Mouse (Mus musculus): ENCODE results near the gene 9930111J21Rik1.
A peak's percentile ranks its signal among the peaks of the same experiment; 100 is the strongest.
"Not testable (repeated sequence)": the region's sequence is repeated elsewhere in the genome, so short reads cannot be mapped to it uniquely, and the experiment has no call there.

9930111J21Rik1 gene

DNA sequence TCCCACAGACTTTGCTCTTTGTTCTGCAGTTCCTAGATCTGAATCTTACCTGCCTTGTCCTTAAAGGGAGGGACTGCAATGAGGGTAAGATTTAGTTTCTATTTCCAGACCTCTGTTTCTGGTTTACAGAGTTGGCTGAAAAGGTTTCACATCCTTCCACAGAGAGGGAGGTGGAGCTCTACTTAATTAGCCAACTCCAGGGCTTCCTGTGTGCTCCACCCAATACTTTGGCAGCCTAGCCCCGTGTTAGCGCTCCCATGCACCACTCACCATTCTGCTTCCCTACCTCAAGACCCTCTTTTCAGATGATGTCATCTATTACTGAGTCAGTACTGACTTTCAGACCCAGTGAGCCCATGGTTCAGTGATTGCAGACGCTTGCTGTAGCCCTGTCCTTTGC, at the start of gene 9930111J21Rik1:
Gene 9930111J21Rik1 (minus strand): TSS at position 148 of the 400 bp plus-strand sequence.
- DNase-seq (ENCODE audit: low read depth, low spot score) = not testable (repeated sequence)

DNA sequence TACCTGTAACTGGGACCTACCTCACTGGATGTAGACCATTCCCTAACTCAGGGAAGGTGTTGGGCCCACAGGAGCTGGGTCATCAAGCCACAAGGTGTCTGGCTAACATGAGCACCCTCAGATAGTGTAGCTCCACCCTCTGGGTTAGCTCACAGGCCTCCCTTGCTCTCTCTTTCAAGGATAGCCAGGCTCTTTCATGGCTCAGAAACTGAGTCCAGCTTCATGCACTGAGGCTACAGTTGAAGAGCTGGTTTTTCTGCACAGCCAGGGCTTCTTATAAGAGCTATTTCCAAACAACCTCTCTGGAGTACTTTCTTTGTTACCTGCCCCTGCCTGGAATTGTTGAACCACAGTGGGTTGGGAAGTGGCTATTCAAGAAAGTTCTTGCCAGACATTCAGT, 32.9 kb upstream of the 9930111J21Rik1 start:
- not testable (repeated sequence) for DNase-seq (ENCODE audit: low read depth, low spot score)

DNA sequence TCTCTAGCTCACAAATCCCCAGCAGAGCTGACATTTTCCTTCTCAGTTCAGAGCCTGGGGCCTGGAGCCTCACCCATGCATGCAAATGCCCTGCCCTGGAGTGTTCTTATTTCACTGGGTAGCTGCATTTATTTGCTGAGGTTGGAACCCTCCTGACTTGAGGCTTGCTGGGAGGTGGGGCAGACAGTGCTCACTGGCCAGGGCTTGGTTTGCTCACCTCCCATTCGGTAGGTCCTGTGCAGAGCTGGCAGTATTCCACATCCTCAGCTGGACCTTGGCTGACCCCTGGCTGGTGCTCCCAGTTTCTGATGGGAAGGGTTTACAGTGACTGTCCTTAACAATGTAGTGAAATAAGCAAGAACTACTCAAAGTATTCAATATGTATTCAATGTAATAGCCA, 27.6 kb upstream of the 9930111J21Rik1 start:
- not testable (repeated sequence) for DNase-seq (ENCODE audit: low read depth, low spot score)

DNA sequence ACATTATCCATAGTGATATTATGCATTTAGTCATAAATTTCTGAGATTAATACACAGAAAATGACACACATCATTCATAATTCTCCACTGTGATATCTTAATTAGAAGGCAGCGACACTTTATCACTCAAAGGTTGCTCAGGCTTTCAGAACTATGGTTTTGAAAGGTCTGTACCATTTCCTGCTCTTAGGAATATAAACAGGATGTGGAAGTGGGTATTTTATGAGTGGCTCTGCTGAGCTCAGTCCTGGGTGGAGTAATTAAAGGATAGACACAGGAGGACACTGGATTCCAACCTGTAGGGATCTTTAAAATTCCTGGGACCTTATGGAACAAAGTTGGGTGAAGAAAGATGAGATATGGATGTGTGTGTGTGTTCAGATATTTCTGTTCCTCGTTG, 27.1 kb upstream of the 9930111J21Rik1 start:
- not testable (repeated sequence) for DNase-seq (ENCODE audit: low read depth, low spot score)

DNA sequence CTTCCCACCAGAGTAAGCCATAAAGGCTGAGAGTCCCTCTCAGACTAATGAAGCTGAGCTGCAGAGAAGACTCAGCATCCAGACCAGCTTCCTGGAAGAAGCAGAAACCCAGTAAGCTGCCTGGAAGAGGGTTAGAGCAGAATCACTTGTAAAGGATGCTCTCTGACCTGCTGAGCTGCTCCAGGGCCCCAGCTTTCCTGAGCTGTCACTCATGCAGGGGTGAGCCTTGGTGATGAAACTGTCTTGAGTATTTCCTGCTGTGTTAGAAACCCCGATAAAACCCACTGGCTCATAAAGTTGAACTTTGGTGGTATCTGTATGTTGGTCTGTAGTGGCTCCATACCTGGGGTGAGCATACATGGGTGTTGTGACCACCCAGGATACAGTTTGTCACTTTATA, 21.2 kb upstream of the 9930111J21Rik1 start:
- not testable (repeated sequence) for DNase-seq (ENCODE audit: low read depth, low spot score)

DNA sequence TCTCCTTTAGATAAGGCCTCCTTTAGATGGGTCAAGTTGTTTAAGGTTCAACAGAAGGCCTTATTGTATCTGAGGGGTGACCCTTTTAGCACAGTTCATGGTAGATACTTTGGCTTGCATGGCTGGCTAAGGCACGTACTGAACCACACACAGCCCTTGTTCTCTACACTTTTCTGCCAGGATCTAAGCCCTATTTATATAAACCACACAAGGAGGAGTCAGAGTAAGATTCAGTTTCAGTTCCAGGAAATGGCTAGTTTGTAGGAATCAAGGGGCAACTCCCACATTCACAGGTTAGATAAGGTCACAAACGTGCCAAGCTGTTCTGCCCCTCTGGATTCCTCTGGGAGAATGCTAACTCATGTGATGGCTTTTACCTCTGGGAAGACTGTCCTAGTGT, 14.8 kb upstream of the 9930111J21Rik1 start, which contains the start of gene Tgtp1:
Gene Tgtp1 (minus strand): TSS at position 155 of the 400 bp plus-strand sequence.
- DNase-seq (ENCODE audit: low read depth, low spot score) = not testable (repeated sequence)

DNA sequence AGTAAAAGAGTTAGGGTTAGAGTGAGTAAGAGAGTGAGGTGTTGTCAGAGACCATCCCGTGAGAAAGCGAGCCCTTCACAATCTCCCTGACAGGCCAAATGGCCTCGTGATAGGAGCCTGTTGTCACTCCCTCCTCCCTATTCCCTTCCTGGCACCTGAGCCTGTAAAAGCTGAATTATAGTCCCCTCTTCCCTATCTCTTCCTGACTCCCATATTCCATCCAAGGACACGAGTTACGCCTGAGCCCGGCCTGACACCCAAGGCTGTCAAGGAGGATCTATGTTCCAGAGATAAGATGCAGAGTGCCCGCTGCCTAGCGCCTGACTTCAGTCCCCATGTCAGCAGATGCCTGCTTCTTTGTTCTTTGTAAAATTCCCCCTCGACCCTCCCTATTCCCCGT, 14.1 kb upstream of the 9930111J21Rik1 start:
- DNase-seq (ENCODE audit: low read depth, low spot score) = not testable (repeated sequence)

DNA sequence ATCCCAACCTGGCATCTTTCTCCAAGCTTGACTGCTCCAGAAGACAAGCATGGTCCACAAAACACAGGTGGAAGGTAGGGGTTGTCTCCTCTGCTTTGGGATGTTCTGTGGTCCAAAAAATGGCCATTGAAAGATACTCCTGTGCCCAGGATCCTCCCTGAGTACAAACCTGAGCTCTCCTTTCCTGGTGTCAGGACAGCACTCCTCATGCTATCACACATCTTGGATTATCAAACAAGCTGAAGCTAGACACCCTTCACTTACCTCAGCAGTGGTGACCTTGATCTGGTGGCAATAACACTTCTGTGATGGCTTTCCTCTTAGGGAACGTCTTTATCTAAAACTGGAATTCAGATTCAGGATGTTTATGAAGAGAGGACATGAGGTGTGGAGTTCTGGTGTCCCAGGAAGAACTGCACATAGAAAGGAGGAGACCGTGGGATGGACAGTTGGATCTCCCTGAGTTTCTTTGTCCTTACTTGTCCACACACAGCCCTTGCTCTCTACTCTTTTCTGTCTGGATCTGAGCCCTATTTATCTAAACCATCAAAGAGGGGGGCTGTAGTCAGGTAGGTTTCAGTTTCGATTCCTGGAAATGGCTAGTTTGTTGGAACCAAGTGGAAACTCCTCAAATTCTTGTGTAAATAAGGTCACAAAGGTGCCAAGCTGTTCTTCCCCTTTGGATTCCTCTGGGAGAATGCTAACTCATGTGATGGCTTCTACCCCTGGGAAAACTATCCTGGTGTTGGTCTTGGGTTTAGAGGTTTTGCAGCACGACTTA, 12.7 kb upstream of the 9930111J21Rik1 start, which contains the start of gene Gm12185:
Gene Gm12185 (minus strand): TSS at position 487 of the 781 bp plus-strand sequence.
- not testable (repeated sequence) for DNase-seq (ENCODE audit: low read depth, low spot score)

DNA sequence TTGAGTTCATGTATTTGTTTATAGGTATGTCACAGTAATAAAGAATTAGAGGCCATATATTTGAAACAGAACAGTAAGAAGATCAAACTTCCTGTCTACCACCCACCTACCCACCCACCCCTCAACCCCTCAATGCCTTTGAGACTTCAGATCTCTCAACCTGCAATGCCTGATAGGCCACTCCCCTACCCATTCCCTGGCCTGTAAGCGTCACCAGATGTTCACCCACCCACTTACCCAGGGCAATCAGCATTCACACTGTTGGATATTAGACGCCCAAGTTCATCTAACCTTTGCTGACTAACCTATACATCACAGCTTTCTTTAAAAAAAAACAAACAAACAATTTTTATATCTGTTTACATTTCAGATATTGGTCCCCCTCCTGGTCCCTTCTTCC, 10.8 kb upstream of the 9930111J21Rik1 start:
- not testable (repeated sequence) for DNase-seq (ENCODE audit: low read depth, low spot score)

DNA sequence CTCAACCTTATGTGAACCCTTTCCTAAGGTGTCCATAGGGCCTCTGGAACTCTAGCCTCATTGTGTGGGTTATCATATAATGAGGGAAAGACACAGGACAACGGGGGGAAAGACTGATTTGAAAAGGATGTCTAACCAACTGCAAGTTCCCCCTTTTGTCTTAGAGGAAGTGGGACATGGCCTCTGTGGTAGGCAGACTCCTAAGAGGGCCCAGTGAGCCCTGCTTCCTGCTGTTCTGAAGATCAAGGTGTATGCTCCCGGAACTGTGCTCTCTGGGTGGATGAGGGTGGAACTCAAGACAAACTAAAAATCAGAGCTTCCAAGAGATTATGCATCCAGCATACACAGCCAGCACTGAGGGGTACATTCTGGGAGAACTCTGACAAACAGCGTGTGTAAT, 9.0 kb upstream of the 9930111J21Rik1 start:
- DNase-seq (ENCODE audit: low read depth, low spot score) = peak; percentile 17

DNA sequence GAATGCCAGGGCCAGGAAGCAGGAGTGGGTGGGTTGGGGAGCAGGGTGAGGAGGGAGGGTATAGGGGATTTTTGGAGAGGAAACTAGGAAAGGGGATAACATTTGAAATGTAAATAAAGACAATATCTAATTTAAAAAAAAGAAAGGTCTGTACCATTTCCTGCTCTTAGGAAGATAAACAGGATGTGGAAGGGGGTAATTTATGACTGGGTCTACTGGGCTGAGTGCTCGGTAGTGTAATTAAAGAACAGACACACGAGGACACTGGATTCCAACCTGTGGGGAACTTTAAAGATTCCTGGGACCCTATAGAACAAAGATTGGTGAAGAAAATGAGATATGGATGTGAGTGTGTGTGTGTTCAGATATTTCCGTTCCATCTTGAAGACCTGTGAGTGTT, 3.6 kb upstream of the 9930111J21Rik1 start:
- not testable (repeated sequence) for DNase-seq (ENCODE audit: low read depth, low spot score)

DNA sequence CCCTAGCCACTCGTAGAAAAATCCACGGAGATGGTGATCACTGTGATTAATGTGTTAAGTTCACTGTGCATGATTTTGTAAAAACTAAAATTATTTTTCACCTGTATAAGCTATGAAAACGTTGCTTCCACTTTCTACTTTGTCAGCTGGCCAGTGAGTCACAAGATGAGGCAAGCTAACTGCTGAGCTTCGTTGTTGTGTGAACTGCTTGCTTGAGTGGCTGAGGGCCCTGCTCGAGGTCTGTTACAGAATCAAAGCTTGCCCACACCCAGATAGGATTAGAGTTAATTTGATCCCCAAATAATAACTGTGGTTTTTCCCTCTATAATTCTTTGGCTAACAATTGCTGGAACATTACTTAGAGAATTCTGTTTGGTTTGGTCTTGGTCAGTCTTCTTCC, 854 bp upstream of the 9930111J21Rik1 start:
- DNase-seq (ENCODE audit: low read depth, low spot score) = not testable (repeated sequence)

DNA sequence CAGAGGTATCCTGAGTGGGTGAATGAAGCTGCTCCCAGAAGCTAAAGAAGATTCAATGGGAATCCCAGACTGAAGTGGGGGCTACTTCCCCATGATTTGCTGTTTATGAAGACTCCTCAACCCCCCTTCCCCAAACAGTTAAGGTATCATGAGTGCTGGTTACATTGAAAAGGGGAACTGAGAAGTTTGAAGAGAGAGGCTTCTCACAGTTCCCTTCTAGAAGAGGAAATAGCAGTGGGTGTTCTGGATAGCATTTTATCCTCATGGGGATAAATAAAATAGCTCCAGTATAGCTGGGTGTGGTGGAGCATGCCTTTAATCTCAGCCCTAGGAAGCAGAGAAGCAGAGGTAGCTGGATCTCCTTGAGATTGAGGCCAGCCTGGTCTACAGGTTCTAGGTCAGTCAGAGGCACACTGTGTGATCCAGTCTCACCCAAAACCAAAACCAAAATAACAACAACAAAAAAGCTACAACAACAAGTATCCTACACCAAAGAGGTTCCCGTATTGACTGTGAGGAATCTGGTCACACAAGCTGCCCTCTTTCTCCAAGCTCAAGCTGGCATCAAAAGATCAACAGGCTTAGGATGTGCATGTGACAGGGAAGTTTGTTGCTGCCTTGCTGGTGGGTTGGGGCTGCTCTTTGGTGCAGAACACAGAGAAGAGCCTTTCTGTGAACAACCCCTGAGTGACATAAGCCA, 808 bp downstream of the 9930111J21Rik1 start, which contains the start of gene Olfr56:
Gene Olfr56 (plus strand): TSS at position 650 of the 700 bp plus-strand sequence.
- not testable (repeated sequence) for DNase-seq (ENCODE audit: low read depth, low spot score)

DNA sequence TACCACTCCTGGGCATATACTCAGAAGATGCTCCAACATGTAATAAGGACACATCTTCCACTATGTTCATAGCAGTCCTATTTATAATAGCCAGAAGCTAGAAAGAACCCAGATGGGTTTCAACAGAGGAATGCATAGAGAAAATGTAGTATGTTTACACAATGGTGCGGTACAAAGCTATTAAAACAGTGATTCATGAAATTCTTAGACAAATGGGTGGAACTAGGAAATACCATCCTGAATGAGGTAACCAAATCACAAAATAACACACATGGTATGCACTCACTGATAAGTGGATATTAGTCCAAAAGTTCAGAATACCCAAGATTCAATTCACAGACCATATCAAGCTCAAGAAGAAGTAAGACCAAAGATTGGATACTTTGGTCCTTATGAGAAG, 4.5 kb downstream of the 9930111J21Rik1 start:
- DNase-seq (ENCODE audit: low read depth, low spot score) = not testable (repeated sequence)

DNA sequence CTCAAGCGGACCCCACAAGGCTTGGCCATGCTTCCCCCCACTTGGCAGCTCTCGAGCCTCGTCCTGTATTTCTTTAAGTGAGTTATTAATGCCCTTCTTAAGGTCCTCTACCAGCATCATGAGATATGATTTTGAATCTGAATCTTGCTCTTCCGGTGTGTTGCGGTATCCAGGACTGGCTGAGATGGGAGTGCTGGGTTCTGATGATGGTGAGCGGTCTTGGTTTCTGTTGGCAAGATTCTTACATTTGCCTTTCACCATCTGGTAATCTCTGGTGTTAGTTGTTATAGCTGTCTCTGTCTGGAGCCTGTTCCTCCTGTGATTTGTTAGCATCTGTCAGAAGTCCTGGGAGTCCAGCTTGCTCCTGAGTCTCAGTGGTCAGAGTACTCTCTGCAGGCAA, 33.1 kb downstream of the 9930111J21Rik1 start, which contains the start of gene Psme2b:
Gene Psme2b (minus strand): TSS at position 101 of the 400 bp plus-strand sequence.
- not testable (repeated sequence) for DNase-seq (ENCODE audit: low read depth, low spot score)

DNA sequence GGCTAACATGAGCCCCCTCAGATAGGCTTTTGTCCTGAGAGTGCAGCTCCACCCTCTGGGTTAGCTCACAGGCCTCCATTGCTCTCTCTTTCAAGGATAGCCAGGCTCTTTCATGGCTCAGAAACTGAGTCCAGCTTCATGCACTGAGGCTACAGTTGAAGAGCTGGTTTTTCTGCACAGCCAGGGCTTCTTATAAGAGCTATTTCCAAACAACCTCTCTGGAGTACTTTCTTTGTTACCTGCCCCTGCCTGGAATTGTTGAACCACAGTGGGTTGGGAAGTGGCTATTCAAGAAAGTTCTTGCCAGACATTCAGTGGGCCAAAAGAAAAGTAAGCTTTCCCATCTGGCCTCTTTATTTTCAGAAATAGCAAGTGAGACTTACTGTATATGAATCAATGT, 39.9 kb downstream of the 9930111J21Rik1 start:
- DNase-seq (ENCODE audit: low read depth, low spot score) = not testable (repeated sequence)

DNA sequence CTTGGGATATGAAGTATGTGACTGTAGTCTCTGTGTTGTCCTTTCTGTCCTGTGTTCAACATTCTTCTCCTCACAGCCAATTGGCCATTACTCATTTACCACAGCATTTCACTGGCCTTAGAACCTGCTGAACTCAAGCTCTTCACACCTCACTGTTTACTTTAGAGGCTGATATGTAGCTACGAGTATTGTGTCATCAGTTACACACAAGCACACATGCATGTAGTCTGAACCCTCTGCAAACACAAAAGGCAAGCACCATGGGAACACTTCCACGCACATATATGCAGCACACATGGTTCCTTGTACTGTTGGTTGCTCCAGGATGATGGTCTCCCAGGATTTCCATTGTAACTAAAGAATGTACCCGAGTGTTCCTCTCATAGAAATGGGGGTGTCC, 43.9 kb downstream of the 9930111J21Rik1 start:
- DNase-seq (ENCODE audit: low read depth, low spot score) = not testable (repeated sequence)

DNA sequence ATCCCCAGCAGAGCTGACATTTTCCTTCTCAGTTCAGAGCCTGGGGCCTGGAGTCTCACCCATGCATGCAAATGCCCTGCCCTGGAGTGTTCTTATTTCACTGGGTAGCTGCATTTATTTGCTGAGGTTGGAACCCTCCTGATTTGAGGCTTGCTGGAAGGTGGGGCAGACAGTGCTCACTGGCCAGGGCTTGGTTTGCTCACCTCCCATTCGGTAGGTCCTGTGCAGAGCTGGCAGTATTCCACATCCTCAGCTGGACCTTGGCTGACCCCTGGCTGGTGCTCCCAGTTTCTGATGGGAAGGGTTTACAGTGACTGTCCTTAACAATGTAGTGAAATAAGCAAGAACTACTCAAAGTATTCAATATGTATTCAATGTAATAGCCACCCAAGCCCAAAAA, 45.3 kb downstream of the 9930111J21Rik1 start:
- not testable (repeated sequence) for DNase-seq (ENCODE audit: low read depth, low spot score)

DNA sequence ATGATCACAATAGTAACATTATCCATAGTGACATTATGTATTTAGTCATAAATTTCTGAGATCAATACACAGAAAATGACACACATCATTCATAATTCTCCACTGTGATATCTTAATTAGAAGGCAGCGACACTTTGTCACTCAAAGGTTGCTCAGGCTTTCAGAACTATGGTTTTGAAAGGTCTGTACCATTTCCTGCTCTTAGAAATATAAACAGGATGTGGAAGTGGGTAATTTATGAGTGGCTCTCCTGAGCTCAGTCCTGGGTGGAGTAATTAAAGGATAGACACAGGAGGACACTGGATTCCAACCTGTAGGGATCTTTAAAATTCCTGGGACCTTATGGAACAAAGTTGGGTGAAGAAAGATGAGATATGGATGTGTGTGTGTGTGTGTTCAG, 45.8 kb downstream of the 9930111J21Rik1 start:
- DNase-seq (ENCODE audit: low read depth, low spot score) = not testable (repeated sequence)

DNA sequence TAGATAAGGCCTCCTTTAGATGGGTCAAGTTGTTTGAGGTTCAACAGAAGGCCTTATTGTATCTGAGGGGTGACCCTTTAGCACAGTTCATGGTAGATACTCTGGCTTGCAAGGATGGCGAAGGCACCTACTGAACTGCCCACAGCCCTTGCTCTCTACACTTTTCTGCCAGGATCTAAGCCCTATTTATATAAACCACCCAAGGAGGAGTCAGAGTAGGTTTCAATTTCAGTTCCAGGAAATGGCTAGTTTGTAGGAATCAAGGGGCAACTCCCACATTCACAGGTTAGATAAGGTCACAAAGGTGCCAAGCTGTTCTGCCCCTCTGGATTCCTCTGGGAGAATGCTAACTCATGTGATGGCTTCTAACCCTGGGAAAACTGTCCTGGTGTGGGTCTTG, 51.1 kb downstream of the 9930111J21Rik1 start:
- DNase-seq (ENCODE audit: low read depth, low spot score) = not testable (repeated sequence)

DNA sequence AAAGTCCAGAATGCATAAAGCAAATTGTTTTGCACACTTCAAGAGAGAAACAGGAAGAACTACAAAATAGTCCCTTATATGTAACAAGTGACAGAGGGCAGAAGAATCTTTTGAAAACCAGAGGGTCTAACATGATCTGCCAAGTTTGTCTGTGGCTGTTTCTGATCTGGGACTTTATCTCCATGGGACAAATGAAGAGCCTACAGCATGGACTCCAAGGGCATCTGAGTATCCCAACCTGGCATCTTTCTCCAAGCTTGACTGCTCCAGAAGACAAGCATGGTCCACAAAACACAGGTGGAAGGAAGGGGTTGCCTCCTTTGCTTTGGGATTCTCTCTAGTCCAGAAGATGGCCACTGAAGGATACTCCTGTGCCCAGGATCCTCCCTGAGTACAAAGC, 52.8 kb downstream of the 9930111J21Rik1 start:
- DNase-seq (ENCODE audit: low read depth, low spot score) = not testable (repeated sequence)

DNA sequence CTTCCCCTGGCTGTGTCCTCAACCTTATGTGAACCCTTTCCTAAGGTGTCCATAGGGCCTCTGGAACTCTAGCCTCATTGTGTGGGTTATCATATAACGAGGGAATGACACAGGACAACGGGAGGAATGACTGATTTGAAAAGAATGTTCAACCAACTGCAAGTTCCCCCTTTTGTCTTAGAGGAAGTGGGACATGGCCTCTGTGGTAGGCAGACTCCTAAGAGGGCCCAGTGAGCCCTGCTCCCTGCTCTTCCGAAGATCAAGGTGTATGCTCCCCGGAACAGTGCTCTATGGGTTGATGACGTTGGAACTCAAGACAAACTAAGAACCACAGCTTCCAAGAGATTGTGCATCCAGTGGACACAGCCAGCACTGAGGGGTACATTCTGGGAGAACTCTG, 55.4 kb downstream of the 9930111J21Rik1 start:
- not testable (repeated sequence) for DNase-seq (ENCODE audit: low read depth, low spot score)

Data from A20 (cell line).